Mouse (Mus musculus): ENCODE data around the gene Dnah5.

Gene Dnah5

DNA sequence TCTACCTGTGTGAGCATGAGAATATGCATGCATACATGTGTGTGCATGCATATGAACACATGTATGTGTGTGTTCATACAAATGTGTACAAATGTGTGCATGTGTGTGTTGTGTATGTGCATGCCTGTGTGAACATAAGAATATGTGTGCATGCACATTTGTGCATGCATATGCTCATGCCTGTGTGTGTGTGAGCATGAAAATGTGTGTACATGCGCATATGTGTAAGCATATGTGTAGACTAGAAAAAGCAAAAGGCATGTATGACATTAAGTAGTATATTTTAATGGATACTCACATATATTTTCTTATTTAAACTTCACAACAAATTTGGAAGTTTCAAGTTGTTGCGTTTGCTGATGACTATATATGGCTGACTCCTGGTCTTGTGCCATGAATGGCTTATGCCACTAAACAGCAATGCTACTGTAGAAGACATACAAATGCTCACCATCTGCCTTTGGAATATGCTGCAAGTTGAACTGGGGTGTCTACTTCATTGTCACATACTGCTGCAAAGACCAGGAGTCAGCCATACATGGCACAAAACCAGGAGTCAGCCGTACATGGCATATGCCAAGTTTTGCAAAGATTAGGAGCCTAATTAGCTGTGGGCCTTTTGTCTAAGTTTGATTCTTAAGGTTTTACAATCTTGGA is 263.2 kb downstream of the Dnah5 start:
- ATAC-seq (ENCODE audit: low TSS enrichment), result no peak

DNA sequence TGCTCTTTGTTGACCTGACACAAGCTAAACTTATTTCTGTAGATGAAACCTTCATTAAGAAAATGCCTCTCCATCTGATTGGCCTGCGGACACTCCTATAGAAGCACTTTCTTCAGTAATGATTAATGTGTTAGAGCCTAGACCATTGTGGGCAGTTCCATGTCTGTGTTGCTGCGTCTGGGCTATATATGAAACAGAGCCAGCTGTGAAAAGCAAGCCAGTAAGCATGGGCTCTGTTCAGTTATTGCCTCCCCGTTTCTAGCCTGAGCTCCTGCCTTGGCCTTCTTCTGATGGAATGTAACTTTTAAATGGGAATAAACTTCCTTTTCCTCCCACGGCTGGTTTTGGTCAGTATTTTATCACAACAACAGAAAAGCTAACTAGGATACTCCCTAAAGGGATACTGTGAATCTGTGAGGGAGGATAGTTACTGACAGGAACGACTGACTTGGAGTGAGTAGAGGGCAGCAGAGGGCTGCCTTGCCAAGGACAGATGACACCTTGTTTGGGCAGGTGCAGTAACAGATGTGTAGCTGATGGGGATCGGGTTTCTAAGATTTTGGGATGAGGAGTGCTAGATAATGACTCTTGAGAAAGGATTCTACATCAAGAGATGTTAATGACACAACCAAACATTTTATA is 270.3 kb downstream of the Dnah5 start:
- no peak for ATAC-seq (ENCODE audit: low TSS enrichment)

DNA sequence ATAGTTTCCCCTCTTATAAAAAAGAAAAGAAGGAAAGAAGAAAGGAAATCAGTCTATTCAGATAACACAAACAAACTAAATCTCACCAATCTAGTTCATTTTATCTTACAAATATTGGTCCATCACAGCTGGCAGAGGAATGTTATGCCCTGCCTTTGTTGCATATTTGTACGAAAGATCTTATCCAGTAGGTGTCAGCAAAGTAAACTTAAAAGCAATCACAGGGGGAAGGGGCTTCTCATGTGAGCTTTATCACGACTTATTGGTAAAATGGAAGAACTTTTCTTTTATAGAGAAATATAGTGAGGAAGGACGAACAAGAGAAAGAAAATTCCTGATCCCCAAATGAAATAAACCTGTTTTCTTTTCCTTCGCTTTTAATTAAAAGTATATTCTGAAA is 299.3 kb downstream of the Dnah5 start:
- ATAC-seq (ENCODE audit: low TSS enrichment), result no peak

DNA sequence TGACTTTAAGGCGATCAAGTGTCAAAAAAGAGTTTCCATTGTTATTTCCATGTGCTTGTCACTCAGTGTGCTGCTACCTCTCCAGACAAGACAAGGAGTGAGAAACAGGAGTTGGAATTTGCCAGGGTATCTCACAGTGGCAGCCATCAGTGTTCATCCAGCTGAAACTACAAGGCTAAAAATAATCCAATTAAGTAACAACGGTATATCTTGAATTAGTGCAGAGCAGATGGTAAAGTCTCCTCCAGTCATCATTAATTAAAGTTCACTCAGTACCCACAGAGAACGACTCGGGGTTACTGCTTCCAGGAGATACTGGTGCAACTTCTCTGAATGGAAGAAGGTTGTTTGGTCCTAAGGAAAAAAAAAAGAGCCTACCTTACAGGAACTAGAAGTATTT is 311.6 kb downstream of the Dnah5 start:
- no peak for ATAC-seq (ENCODE audit: low TSS enrichment)

Data from frontal cortex, adult (tissue).